Mouse (Mus musculus) heart, postnatal 0 days (tissue): ENCODE measurements around the gene Gpr153. TPM values are rescaled to one million over a fixed set of nuclear protein-coding genes. Genes with fewer than 3 reads are reported as not detected.

Experiments
- ATAC-seq: fragments of 200-750 bp; cut with Nextera tagmentation; 2 replicates; pipeline ENCODE4 v1.8.0; 2017; ENCODE audit warnings: low read depth, moderate number of reproducible peaks, moderate library complexity; ENCODE audit not compliant: insufficient read depth
- DNase-seq: peaks from one replicate; pipeline ENCODE4 v3.0.0-alpha.2; 2016; ENCODE audit warnings: low spot score
- H3K27ac ChIP-seq: fragments of 300-500 bp; sonication (generic); 2 replicates; pipeline ENCODE4 v1.5.1; 2014; ENCODE audit warnings: low read depth, mild to moderate bottlenecking
- H3K27me3 ChIP-seq: fragments of 300-500 bp; sonication (generic); 2 replicates; pipeline ENCODE4 v1.6.1; 2014; ENCODE audit warnings: low read length, mixed read lengths; ENCODE audit not compliant: control insufficient read depth, insufficient read depth
- H3K36me3 ChIP-seq: fragments of 300-500 bp; sonication (generic); replicated peaks from 2 replicates; pipeline ENCODE4 v1.6.1; 2014; ENCODE audit warnings: low read length, mixed read lengths; ENCODE audit not compliant: control insufficient read depth, insufficient read depth
- H3K4me1 ChIP-seq: fragments of 300-500 bp; sonication (generic); 2 replicates; pipeline ENCODE4 v1.6.1; 2014; ENCODE audit warnings: antibody characterized with exemption; ENCODE audit not compliant: control insufficient read depth, insufficient read depth
- H3K4me2 ChIP-seq: fragments of 300-500 bp; sonication (generic); 2 replicates; pipeline ENCODE4 v1.6.1; 2014; ENCODE audit warnings: low read depth, mild to moderate bottlenecking, low read length, moderate library complexity
- H3K4me3 ChIP-seq: fragments of 300-500 bp; sonication (generic); 2 replicates; pipeline ENCODE4 v1.5.1; 2014; ENCODE audit warnings: low read depth, low read length
- H3K9ac ChIP-seq: fragments of 300-500 bp; sonication (generic); replicated peaks from 2 replicates; pipeline ENCODE4 v1.6.1; 2014; ENCODE audit warnings: low read depth, low read length, mixed read lengths
- H3K9me3 ChIP-seq: fragments of 300-500 bp; sonication (generic); replicated peaks from 2 replicates; pipeline ENCODE4 v1.6.1; 2016; ENCODE audit warnings: low read length; ENCODE audit not compliant: control insufficient read depth
- CTCF ChIP-seq: IDR thresholded peaks from 2 replicates; pipeline ENCODE4 v1.5.1; 2016; ENCODE audit warnings: antibody characterized with exemption, control low read depth, low read depth
- EP300 ChIP-seq: IDR thresholded peaks from 2 replicates; pipeline ENCODE4 v1.6.1; 2016; ENCODE audit warnings: antibody characterized with exemption, low read depth
- WGBS: fragments of 180-500 bp; shearing (Covaris S2); extraction: QIAGEN DNeasy Blood & Tissue Kit; methylation state at CpG from one replicate; pipeline ENCODE4 v1.1.7; 2014; 5-methylcytosine and 5-hydroxymethylcytosine counted together
- polyA plus RNA-seq: library from polyadenylated mRNA; unstranded; fragments of >200 nt; fragmentation: Nextera tagmentation; extraction: Ambion mirVana; gene quantifications from 2 replicates; pipeline ENCODE4 v1.2.1, GENCODE M21; 2015
- total RNA-seq: library from RNA; depleted of rRNA; stranded (reverse); fragments of >200 nt; gene quantifications from 2 replicates; pipeline ENCODE4 v1.2.3, GENCODE M21; 2014; ENCODE audit warnings: low replicate concordance

Gene Gpr153
- total and polyA plus RNA-seq, 2 experiments from 2014 or later: 5.0 to 50.8 TPM

DNA sequence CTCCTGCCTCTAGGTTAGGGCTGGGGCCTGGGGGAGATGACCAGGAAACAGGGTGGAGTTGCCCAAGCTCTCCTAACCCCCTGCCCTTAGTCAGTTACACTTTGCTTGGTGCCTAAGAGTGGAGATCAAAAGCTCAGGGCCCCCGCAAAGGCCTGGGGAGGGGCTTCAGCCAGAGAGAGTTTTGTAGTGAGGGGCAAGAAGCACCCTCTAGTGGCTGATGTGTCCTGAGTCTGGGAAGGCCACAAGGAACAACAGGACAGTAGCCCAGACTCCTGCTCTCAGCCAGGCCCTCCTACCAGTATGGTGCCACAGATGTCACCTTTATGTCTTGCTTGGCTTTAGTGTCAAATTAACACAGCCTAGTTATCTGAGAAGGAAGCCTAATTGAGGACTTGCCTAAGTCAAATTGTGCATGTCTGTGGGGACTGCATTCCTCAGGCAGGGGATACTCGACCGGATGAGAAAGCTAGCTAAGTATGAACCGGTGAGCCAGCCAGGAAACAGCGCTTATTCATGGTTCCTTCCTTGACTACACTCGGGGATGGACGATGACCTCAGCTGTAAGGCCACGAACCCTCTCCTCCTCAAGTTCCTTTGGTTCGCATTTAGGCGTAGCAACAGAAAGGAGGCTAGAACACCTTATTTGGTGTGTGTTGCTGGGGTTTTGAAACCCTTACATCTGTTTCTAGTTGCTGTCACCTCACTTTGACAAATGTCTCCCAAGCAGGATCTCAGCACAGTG, 20.3 kb downstream of the Gpr153 start:
- H3K27ac ChIP-seq: no peak overlapping the region

GRCm38 (mm10) chr4:152295916-152296315, 21.9 kb downstream of the Gpr153 start:
- Histone ChIP-seq H3K4me3 (no peak overlapping the region), H3K27me3 (peaks cover 25% of the 10 kb centered on the region), H3K9me3 (no peaks in the 10 kb centered on the region), H3K4me2 (no peak overlapping the region; the same call in 1 of the 2 replicates), H3K4me1 (peaks cover 10% of the 10 kb centered on the region; the same call in 1 of the 2 replicates), H3K9ac (no peak overlapping the region), H3K27ac (no peak overlapping the region; the same call in 1 of the 2 replicates), H3K36me3 (peaks cover 11% of the 10 kb centered on the region; the same call in 1 of the 2 replicates)
- TF ChIP-seq CTCF: no peak
- TF ChIP-seq EP300: no peak
- 26% methylated on average over 4 of the region's 4 CpGs for WGBS
- ATAC-seq (no peak), DNase-seq (no peak)

More for the DNA sequence above, 20.3 kb downstream of the Gpr153 start:
- Histone ChIP-seq H3K9ac (no peak overlapping the region), H3K9me3 (no peaks in the 10 kb centered on the region), H3K4me2 (no peak overlapping the region), H3K4me3 (no peak overlapping the region), H3K4me1 (peaks cover 13% of the 10 kb centered on the region; the same call in 1 of the 2 replicates), H3K27me3 (peaks cover 40% of the 10 kb centered on the region), H3K36me3 (no peaks in the 10 kb centered on the region)
- DNase-seq (no peak), ATAC-seq (no peak)
- 37% methylated on average over 10 of the region's 10 CpGs for WGBS
- TF ChIP-seq CTCF (peak; percentile 19; the same call in 1 of the 2 replicates), EP300 (no peak)

DNA sequence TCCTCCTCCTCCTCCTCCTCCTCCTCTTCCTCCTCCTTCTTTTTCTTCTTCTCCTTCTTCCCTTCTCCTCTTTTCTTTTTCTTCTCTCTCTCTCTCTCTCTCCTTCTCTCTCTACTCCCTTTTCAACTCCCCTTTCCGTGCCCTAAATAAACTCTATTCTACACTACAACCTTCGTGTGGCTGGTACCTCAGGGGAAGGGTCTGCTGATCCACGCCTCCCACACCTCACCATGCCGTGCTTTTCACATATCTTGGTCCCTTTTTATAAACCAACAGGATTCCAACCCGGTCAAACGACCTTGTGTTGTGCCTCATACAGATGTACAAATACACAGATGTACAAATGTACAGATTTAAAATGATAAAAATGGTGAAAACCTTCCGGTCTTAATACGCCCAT, 22.3 kb downstream of the Gpr153 start:
- no peak overlapping the region; the same call in 1 of the 2 replicates for H3K9ac ChIP-seq
- H3K9me3 ChIP-seq: no peaks in the 10 kb centered on the region
- H3K4me3 ChIP-seq: peak overlapping the region; percentile 88
- peak overlapping the region; percentile 69 for H3K27ac ChIP-seq
- peaks cover 16% of the 10 kb centered on the region; the same call in 1 of the 2 replicates for H3K36me3 ChIP-seq
- DNase-seq: no peak
- peaks cover 10% of the 10 kb centered on the region; the same call in 1 of the 2 replicates for H3K4me1 ChIP-seq
- TF ChIP-seq EP300 (no peak), CTCF (no peak)
- peak overlapping the region; percentile 63 for H3K4me2 ChIP-seq
- peaks cover 21% of the 10 kb centered on the region for H3K27me3 ChIP-seq
- ATAC-seq: no peak
- WGBS: 8% methylated on average over 8 of the region's 8 CpGs

DNA sequence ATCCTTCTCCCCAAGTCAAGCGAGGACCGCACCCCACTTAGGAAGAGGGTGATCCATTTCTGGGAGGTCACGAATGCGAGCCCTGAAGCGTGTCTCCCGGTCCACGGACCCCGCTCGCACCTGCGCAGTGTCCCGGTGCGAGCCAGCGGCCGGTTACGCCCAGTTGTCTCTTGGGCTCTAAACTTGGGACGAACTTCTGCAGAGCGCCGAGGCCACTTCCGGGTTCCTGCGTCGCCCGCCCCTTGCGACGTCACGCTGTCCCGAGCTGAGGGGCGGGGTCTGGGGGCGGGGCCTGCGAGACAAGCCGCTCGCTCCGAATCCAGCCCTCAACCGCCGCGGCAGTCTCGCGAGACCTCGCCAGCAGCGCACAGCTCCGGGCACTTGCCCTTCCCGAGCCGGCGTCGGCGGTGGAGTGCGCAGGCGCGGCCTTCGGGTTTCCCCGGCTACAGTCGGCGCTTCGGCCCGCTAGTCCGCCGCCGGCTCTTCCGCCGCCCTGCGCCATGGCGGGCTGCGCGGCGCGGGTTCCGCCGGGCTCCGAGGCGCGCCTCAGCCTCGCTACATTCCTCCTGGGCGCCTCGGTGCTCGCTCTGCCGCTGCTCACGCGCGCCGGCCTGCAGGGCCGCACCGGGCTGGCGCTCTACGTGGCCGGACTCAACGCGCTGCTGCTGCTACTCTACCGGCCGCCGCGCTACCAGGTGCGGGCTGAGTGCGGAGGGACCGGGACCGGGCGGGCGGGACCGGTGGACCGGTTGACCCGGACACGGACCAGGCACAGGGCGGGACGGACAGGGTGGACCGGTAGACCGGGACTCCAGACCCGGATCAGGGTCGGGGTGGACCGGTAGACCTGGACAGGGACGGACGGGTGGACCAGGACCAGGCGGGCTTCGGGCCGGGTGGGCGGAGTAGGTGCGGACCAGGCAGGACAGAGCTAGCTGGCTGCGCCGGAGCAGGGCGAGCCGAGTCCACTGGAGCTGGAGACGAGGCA, 23.1 kb downstream of the Gpr153 start, which contains the start of gene Icmt:
Gene Icmt, plus strand, starts transcription at position 354 of the 988 bp plus-strand sequence.
- DNase-seq (peak; percentile 97), ATAC-seq (peak; percentile 96)
- H3K36me3 ChIP-seq: peaks cover 21% of the 10 kb centered on the region; the same call in 1 of the 2 replicates
- H3K4me3 ChIP-seq: peak within 1 kb of the TSS; percentile 88
- no peaks in the 10 kb centered on the region for H3K9me3 ChIP-seq
- H3K9ac ChIP-seq: peak within 1 kb of the TSS; percentile 93
- H3K27me3 ChIP-seq: peaks cover 13% of the 10 kb centered on the region
- H3K27ac ChIP-seq: peak within 1 kb of the TSS; percentile 72
- H3K4me2 ChIP-seq: peak within 1 kb of the TSS; percentile 87
- H3K4me1 ChIP-seq: peaks cover 10% of the 10 kb centered on the region; the same call in 1 of the 2 replicates
- under 1% methylated on average over 107 of the region's 119 CpGs for WGBS
- TF ChIP-seq CTCF: no peak
- TF ChIP-seq EP300: peak; percentile 77; the same call in 1 of the 2 replicates

DNA sequence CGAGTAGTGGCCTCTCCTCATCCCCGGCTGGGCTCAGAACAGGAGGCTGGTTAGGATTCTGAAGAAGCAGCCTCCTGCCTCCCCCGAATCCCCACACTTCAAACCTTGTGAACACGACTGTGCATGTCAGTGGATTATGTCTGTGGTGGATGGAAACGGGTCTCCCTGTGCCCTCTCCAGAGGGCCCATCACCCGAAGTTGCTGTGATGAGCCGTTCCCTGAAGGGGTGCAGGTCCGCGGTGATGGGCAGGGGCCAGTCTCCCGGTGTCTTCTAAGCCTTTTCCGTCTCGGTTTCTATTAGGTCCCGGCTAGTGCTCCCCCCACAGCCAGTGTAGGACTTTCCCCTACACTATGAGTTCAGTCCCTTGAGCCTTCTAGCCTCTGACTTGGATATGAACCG, 24.8 kb downstream of the Gpr153 start:
- Histone ChIP-seq H3K4me1 (peaks cover 10% of the 10 kb centered on the region; the same call in 1 of the 2 replicates), H3K9ac (no peak overlapping the region), H3K4me3 (no peak overlapping the region), H3K27me3 (no peaks in the 10 kb centered on the region), H3K4me2 (no peak overlapping the region), H3K36me3 (peaks cover 33% of the 10 kb centered on the region), H3K27ac (no peak overlapping the region), H3K9me3 (no peaks in the 10 kb centered on the region)
- TF ChIP-seq EP300: no peak
- no peak for TF ChIP-seq CTCF
- DNase-seq (no peak), ATAC-seq (no peak)
- WGBS: 77% methylated on average over 14 of the region's 14 CpGs
